Mouse (Mus musculus) B cell, adult 2 months (primary cell): ENCODE results near the gene Nfib.

Experiments
- DNase-seq, 2 experiments: peaks; one replicate each; pipeline ENCODE4 v3.0.0; 2022

Gene Nfib

GRCm38 (mm10) chr4:82509166-82509767 is 196.3 kb downstream of the Nfib start:
- DNase-seq: no peak

DNA sequence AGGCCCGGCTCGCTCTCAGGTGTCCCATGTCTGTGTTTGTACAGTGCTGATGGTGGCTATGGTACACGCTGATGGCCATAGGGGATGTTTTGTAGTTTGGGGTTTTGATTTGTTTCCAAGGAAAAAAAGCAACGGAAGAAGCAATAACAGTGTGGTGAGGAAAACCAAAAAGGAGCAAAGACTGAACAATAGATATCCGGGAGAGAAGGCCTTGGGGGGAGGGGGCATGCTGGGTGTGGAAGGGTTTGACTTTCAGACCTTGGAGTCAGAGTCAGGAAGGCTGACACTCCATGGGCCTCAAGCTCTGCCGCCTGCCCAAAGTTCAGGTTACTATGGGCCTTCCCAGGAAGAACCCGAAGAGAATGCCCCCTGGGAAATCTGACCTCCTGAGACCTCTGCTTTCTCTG is 197.3 kb downstream of the Nfib start:
- DNase-seq: no peak

DNA sequence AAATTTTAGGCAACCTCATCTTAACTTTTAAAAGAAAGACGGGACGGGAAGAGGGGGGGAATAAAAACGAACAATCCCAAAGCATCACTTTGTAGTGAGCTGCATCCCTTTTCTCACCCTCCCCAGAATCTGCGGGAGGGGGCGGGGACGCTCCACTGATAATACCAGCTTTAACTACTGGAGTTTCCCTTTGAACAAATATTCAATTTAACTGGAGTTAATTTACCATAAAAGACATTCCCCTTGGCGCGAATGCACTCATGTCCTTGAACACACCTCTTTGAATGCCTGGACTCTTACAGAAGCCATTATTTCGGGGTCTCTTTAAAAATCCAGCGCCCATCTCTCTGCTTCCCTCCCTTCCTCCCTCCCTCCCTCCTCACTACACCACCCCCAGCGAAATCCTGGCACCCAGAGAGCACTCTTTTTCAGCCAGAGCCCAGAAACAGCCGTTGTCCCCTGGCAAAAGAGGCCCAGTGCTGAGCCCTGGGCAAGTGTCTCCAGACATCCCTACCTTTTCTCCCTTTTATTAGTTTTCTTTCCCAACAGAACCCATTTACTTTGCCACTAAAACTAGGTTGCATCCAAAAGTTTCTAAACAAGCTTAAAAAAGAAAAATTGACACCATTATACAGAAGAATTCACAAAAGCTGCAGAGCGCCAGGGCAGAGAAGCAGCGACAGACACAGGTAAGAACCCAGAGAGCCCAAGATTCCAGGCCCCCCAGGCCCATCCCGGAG is 197.8 kb downstream of the Nfib start:
- no peak for DNase-seq

GRCm38 (mm10) chr4:82506731-82507331 is 198.7 kb downstream of the Nfib start:
- no peak for DNase-seq

DNA sequence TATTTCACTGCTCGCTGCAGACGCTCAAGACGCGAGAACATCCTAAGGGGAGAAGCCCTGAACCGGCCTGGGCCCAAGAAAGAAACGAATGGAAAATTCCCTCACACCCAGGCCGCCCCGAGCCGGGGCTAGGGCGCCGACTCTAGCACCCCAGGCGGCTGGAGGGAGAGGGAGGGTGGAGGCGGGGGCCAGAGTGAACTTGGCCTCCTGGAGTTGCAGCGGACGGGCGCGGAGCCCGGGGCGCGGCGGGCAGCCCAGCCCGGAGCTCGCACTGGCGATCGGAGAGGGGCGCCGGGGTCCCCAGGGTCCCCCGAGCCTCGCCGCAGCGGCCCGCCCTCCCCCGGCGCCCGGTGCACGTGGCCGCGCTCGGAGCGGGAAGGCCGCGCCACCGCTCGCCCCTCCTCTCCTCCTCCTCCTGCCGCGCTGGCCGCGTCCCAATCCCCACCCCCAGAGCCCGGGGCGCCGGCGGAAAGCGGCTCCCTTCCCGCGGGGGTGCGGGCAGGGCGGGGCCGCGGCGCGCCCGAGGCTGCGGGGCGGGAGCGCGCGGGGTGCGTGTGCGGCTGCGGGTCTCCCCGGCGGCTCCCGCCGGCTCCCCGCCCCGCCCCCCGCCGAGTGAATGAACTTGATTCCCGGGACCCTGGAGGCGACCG is 199.3 kb downstream of the Nfib start:
- no peak for DNase-seq

- DNase-seq: no peak
Observed at GRCm38 (mm10) chr4:82505121-82506031, 200.2 kb downstream of the Nfib start.

DNA sequence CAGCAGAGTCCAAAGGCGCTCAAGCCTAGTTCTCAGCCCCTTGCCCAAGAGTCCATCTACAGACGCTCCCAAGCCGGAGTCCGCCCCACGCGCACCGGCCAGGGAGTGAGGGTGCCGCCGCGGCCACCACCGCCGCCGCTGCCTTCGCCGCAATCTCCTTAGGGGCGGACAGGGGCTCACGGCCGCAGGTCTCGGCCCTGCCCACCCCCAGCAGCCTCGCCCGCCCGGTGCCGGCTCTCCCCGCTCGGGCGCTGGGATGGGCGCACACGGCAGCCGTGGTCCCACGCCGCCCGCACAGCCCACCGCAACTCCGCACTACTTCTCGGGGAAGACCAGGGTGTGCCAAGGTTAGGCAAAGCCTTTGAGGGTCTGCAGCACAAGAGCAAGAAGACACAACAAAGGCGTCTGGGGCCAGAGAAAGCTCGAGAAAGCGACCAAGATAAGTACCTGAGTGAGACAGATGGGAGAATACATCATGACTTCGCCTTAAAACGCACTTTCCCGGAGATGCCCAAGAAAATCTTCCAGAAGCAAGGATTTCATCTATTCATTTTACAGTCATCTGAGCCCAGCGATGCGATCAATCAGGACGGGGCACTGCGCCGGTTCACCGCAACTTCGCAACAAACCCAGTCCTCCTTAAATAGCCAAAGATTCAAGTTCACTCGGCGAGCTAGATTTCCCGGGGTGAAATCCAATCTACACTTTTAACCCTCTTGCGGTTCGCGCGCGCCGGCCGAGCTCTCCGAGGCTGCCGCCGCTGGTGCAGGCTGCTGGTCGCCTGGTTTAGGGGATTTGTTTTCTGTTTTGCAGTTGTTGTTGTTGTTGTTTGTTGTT is 201.0 kb downstream of the Nfib start:
- DNase-seq: no peak

DNA sequence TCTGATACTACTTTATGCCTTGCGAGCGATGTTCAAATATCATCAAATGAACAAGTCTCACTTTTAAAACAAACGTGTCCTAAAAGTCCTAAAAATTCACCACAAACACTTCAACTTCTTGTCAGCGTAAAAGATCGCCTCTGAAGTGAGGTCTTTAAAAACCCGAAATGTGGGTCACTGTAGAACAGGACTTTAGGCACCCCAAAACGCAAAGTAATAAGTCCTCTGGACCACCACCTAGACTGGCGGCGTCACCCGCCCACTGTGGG is 201.6 kb downstream of the Nfib start:
- DNase-seq: no peak

GRCm38 (mm10) chr4:82503274-82504014 is 202.1 kb downstream of the Nfib start:
- no peak for DNase-seq

DNA sequence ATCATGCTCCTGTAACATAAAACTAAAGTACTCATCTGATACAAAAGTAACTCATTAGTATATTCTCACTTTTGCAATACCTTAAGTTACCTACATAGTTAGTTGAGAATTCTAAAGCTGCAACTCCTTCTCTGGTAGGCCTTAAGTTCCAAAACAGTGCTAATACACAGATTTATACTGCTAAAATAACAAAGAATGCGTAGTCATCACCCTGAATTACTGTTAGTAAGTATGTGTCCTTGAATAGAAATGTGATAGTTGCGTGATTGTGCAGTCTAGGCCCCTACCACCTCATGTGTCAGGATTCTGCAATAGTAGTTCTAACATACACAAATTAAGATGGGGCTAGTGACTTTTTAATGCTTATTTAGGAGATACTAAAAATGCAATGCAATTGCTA is 202.9 kb downstream of the Nfib start:
- no peak for DNase-seq

- DNase-seq: no peak
Observed at GRCm38 (mm10) chr4:82502012-82502411, 203.5 kb downstream of the Nfib start.

DNA sequence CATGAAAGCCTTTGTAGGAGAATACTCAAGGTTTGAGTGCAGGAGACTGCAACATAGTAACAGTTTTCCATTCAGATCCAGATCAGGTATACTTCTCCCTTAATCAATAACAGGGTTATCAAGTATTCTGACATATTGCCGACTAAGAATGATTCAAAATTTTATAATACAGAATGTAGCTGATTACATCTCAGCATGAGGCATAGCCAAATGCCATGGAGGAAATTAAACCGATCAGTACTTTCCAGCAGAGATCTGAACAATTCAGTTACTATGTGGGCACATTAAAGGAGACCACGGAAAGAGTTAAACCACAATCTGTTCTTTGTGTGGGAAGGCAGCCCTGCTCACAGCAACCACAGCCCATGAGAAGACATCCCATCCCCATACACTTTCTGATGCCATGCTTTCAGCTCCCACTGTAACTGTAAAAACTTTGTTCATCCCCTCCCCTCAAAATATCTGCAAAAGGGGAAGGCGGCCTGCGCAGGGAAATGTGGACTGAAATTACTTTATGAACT is 204.9 kb downstream of the Nfib start:
- no peak for DNase-seq

DNA sequence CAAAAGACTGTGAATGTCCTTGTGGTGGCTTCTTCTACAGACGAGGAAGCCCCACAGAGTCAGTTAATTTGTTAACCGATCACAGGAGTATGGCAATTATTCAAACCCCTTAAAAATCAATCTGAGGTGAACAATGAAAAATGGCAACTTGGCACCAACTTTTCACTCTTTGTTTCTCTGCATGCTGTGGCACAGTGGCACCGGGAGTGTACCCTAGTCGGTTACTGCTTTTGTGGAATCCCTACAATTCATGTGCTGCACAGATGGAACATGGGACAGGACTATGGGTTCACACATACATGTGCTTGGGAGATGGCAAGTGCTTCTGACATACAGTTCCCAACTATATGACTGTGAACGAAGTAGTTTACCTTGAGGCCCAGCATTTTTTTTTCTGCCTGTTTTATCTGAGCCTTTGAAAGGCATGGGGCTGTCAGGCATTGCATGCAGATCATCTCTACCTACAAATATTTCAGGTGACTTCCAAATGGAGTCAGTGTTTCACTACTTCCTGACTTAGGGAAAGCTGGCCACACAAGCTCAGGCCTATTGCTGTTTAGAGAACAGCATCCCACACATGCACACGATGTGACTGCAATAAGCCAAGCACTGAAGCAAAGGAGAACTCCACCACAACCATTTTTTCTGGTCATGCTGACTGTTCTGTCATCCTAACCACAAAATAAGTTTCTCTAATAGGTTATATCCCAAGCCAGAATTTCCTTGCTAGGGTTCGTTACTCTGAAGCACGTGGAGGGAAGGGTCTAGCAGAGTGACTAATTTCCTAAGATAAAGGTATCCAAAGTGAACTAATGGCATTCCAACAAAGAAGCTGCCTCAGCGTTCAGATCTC is 205.6 kb downstream of the Nfib start:
- no peak for DNase-seq

GRCm38 (mm10) chr4:82499238-82499637 is 206.3 kb downstream of the Nfib start:
- DNase-seq: no peak

GRCm38 (mm10) chr4:82497671-82498631 is 207.6 kb downstream of the Nfib start:
- no peak for DNase-seq

DNA sequence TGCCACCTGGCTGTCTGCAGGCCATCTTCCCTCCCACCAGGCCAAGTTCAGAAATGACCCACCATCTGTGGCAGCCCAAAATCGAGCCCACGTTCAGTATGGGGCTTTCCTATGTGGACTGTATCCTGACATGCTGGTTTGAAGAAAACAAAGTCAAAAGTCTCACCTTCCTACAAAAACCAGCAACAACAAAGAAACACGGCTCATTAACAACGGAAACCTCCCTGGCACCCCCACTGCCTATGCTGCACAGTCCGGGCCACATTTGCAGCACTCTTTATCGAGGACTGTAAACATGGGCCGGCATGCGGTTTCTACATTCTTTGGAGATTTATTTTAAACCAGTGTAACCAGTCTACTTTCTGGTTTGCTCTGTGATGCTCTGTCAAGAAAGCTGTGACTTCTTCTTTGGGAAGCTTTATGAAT is 208.4 kb downstream of the Nfib start:
- DNase-seq: no peak

- no peak for DNase-seq
Observed at GRCm38 (mm10) chr4:82496383-82496782, 209.2 kb downstream of the Nfib start.

DNA sequence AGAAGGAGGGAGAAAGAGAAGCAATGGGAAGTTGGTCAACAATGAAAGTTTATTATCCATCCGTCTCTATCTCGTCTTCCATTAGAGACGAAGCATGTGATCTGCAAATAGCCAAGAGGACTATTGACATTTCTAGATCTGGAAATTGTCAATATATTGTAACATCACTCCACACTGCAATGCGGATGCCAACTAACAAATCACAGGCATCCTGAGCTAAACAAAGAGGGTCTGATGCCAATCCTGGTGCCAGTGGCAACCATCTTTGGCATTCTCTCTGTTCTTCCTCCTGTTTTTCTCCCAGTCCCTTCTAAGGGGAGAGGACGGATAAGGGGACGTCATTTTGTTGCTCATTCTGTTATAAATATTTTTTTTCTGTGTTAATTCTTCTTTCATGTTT is 209.9 kb downstream of the Nfib start:
- no peak for DNase-seq

DNA sequence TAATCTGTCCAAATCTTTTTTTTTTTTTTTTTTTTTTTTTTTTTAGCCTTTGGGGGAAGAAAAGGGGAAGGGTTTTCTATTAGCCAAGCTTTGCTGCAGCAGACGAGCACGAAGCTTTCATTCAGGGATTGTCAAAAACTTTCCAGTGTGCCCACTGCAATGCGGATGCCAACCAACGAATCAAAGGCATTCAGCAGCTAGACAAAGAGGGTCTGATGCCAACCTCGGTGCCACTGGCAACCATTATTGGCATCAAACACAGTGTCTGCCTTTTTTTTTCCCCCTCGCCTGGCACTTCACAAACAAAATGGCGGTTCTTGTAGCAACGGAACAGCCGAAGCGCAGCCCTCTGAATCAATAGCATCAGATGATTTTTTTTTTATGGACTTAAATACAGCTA is 210.7 kb downstream of the Nfib start:
- no peak for DNase-seq
